Mouse (Mus musculus) liver, embryonic 15.5 days (tissue): ENCODE measurements around the gene Il21. TPM values are rescaled to one million over a fixed set of nuclear protein-coding genes. Genes with fewer than 3 reads are reported as not detected.

Experiments used
- ATAC-seq: fragments of 200-750 bp; cut with Nextera tagmentation; 2 replicates; pipeline ENCODE4 v1.8.0; 2017; ENCODE audit warnings: moderate number of reproducible peaks, mild to moderate bottlenecking, moderate library complexity; ENCODE audit not compliant: insufficient read depth
- H3K27ac ChIP-seq: fragments of 300-500 bp; sonication (generic); replicated peaks from 2 replicates; pipeline ENCODE4 v1.5.1; 2015; ENCODE audit warnings: mild to moderate bottlenecking, inconsistent platforms
- H3K27me3 ChIP-seq: fragments of 300-500 bp; sonication (generic); 2 replicates; pipeline ENCODE4 v1.6.1; 2015; ENCODE audit warnings: mild to moderate bottlenecking, inconsistent platforms
- H3K36me3 ChIP-seq: fragments of 300-500 bp; sonication (generic); replicated peaks from 2 replicates; pipeline ENCODE4 v1.6.1; 2015; ENCODE audit warnings: moderate library complexity, mild to moderate bottlenecking, inconsistent platforms
- H3K4me1 ChIP-seq: fragments of 300-500 bp; sonication (generic); replicated peaks from 2 replicates; pipeline ENCODE4 v1.6.1; 2015; ENCODE audit warnings: inconsistent platforms
- H3K4me2 ChIP-seq: fragments of 300-500 bp; sonication (generic); 2 replicates; pipeline ENCODE4 v1.6.1; 2015; ENCODE audit warnings: moderate library complexity, mild to moderate bottlenecking, inconsistent platforms
- H3K4me3 ChIP-seq: fragments of 300-500 bp; sonication (generic); replicated peaks from 2 replicates; pipeline ENCODE4 v1.5.1; 2015; ENCODE audit warnings: mild to moderate bottlenecking, inconsistent platforms
- H3K9ac ChIP-seq: fragments of 300-500 bp; sonication (generic); 2 replicates; pipeline ENCODE4 v1.6.1; 2015; ENCODE audit warnings: moderate library complexity, mild to moderate bottlenecking, inconsistent platforms
- H3K9me3 ChIP-seq: fragments of 300-500 bp; sonication (generic); replicated peaks from 2 replicates; pipeline ENCODE4 v1.6.1; 2016; ENCODE audit warnings: inconsistent platforms
- WGBS: fragments of 180-500 bp; shearing (Covaris S2); methylation state at CpG from one replicate; pipeline ENCODE4 v1.1.7; 2015; ENCODE audit warnings: mixed read lengths; ENCODE audit not compliant: insufficient replicate concordance; 5-methylcytosine and 5-hydroxymethylcytosine counted together
- polyA plus RNA-seq: library from polyadenylated mRNA; unstranded; fragments of >200 nt; fragmentation: Nextera tagmentation; extraction: Ambion mirVana; gene quantifications from 2 replicates; pipeline ENCODE4 v1.2.1, GENCODE M21; 2015

The Il21 gene
- polyA plus RNA-seq, 1 experiment from 2014 or later = not detected

DNA sequence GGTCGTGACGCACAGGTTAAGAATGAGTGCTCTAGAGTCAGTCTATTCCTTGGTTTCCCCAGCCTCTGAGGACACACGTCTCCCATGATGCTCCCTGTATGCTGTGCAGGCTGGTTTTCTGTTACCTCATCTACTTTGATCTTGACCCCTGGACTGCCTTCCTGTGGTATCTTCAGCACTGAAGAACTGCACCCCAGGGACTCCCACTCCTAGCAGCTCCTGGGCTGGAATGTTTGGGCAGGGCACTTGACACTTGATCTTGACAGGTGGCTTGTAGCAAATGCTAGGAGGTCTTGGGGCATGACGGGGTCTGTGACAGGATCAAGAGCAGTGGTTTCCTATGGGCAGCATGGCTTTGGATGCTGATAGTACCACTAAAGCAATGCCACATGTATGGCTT lies 2.6 kb upstream of the Il21 start:
- H3K4me1 ChIP-seq = no peaks in the 10 kb centered on the region
- no peak overlapping the region for H3K27ac ChIP-seq
- WGBS = 64% methylated on average over 4 of the region's 4 CpGs
- no peaks in the 10 kb centered on the region for H3K36me3 ChIP-seq
- no peak overlapping the region for H3K9ac ChIP-seq
- no peak overlapping the region for H3K4me3 ChIP-seq
- H3K9me3 ChIP-seq = no peaks in the 10 kb centered on the region
- no peak overlapping the region for H3K4me2 ChIP-seq
- no peak for ATAC-seq
- peaks cover 3% of the 10 kb centered on the region for H3K27me3 ChIP-seq

DNA sequence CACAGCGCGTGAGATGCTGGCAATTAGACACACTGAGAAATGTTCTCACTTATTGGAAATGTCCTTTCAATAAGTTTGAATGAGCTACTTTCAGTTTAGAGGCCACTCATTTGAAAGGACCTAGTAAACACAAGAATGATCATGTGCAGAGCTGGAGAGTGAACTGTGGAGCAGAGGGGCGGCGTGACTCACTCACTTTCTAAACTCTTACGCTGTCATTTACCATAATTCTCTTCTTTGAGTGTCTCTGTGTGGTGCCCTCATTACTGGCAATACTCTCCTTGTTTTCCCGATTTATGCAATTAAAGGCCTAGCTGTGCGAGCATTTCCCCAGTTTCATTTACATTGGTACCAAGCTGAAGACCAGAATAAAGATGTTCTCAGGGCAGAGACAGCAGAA lies 1.3 kb downstream of the Il21 start:
- Histone ChIP-seq H3K36me3 (no peaks in the 10 kb centered on the region), H3K27ac (no peak overlapping the region), H3K4me1 (no peaks in the 10 kb centered on the region), H3K4me2 (no peak overlapping the region), H3K9ac (no peak overlapping the region), H3K9me3 (no peaks in the 10 kb centered on the region), H3K27me3 (peaks cover 3% of the 10 kb centered on the region), H3K4me3 (no peak overlapping the region)
- WGBS = 75% methylated on average over 7 of the region's 7 CpGs
- no peak for ATAC-seq

DNA sequence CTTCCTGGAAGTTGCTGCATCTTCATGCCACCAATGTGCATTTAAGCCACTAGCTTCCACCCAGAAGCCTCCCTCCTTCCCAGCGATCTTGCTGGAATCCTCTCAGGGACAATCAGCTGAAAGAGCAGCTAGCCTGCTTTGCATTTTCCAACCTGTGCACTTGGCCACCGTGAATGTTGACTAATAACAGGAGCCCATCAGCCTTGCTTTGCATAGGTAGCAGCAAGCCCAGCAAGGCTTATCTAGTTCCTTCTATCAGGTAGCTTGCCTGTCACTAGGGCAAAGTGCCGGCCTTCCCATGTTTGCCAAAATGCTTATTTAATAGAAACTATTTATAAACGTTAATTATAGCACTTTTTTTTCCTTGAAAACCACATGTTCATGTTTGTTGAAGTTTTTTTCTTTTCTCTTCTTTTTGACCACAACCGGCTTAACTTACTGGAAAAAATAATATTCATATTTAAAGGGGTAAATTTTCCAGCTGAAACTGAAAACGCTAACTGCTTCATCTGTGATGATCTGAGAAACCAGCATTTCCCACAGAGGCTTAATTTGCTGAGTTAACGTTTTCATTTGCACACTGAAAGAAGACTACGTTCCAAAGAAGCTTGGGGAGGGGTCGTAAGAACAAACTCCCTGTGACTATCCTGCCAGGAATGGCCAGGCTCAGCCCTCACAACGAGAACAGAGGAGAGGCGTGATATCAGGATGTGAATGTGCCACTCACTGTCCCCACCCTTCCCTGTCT lies 3.2 kb downstream of the Il21 start:
- no peak overlapping the region for H3K4me3 ChIP-seq
- H3K4me2 ChIP-seq = no peak overlapping the region
- H3K27me3 ChIP-seq = peaks cover 3% of the 10 kb centered on the region
- no peak for ATAC-seq
- no peaks in the 10 kb centered on the region for H3K4me1 ChIP-seq
- H3K27ac ChIP-seq = no peak overlapping the region
- H3K36me3 ChIP-seq = no peaks in the 10 kb centered on the region
- H3K9ac ChIP-seq = no peak overlapping the region
- 50% methylated on average over 11 of the region's 11 CpGs for WGBS
- H3K9me3 ChIP-seq = no peaks in the 10 kb centered on the region

DNA sequence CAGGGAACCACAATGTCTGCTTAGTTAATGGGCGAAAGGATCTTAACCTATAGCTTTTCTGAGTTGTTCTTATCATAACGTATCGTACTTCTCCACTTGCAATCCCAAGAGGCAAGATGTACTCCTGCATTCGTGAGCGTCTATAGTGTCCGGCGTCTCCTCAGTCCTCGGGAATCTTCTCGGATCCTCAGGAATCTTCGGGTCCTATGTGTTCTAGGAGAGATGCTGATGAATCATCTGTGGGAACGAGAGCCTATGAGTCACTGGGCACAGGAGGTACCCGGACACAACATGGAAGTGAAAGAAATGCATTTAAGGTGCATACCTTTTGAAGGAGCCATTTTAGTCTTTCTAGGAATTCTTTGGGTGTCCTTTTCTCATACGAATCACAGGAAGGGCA lies 7.3 kb downstream of the Il21 start:
- WGBS = 75% methylated on average over 13 of the region's 13 CpGs
- ATAC-seq = no peak
- Histone ChIP-seq H3K27me3 (no peaks in the 10 kb centered on the region), H3K9me3 (no peaks in the 10 kb centered on the region), H3K4me3 (no peak overlapping the region), H3K4me2 (no peak overlapping the region), H3K9ac (no peak overlapping the region), H3K4me1 (no peaks in the 10 kb centered on the region), H3K27ac (no peak overlapping the region), H3K36me3 (no peaks in the 10 kb centered on the region)

DNA sequence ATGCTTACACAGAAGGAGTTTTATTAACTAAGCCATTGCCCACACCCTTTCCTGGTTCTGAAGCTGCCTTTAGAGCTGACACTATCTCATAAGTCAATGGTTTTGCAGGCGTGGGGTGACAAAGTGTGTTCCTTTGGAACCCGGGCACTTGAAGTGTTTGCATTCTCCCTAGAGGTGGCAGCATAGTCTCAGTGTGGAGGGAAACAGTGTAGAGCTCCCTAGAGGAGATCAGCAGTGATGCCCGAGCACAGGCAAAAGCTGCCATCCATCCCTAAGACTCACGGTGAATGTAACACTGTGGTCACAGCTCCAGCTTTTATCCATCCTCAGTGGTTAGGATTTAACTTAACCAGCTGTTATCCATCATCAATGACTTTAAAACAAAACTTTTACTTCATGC lies 13.4 kb downstream of the Il21 start:
- no peaks in the 10 kb centered on the region for H3K36me3 ChIP-seq
- ATAC-seq = no peak
- no peaks in the 10 kb centered on the region for H3K4me1 ChIP-seq
- H3K27ac ChIP-seq = no peak overlapping the region
- H3K9ac ChIP-seq = no peak overlapping the region
- 29% methylated on average over 4 of the region's 4 CpGs for WGBS
- H3K9me3 ChIP-seq = no peaks in the 10 kb centered on the region
- no peak overlapping the region for H3K4me3 ChIP-seq
- no peaks in the 10 kb centered on the region for H3K27me3 ChIP-seq
- no peak overlapping the region for H3K4me2 ChIP-seq

DNA sequence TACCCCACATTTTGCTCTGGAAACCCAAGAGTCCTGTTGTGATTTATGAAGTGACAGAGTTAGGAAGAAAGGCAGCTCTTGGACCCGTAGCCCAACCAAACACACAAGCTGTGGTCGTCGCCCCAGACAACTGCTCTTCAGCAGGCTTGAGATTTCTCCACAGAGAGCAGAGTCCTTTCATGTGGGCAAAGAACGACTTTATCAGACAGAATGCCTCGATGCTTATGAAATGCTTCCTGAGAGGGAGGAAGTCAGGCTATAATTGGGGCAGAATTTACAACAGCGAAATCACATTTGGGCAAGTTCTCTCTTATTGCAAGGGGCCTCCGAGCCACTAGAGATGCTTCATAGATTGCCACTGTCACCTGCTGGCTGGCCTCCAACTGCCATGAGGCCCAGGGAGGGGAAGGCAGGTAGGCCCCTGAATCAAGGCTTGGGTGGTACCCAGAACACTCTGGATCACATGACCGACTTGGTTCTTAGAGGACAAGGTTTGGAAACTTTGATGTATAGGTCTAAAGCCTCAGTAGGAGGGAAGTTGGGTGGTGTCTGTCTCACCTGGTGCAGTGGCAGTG lies 27.1 kb downstream of the Il21 start:
- Histone ChIP-seq H3K27ac (no peak overlapping the region), H3K9ac (no peak overlapping the region), H3K4me2 (no peak overlapping the region), H3K4me3 (no peak overlapping the region), H3K36me3 (no peaks in the 10 kb centered on the region), H3K27me3 (0 out of 2 replicates have a peak, but pooled peaks cover 5% of the 10 kb centered on the region), H3K4me1 (peaks cover 13% of the 10 kb centered on the region; the same call in 1 of the 2 replicates), H3K9me3 (no peaks in the 10 kb centered on the region)
- WGBS = 21% methylated on average over 8 of the region's 8 CpGs
- no peak for ATAC-seq

DNA sequence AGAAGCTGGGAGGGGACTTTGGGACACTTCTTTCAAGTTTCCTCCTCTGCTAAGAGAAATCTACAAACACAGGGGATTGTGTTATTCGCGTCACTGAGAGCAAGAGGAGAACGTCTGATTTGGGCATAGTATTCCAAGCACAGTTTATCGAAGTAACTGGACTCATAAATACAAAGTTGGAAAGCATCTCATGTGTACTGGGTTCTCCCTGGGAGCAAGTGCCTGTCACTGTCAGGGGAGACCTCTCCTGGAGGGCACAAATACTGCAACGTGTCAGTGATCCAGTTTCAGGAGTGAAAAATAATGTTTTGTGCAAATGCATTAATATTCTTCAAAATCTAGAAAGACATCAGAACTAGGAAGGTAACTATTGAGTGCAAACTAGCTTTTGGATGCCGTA lies 27.9 kb downstream of the Il21 start:
- no peaks in the 10 kb centered on the region for H3K36me3 ChIP-seq
- 18% methylated on average over 6 of the region's 6 CpGs for WGBS
- 0 out of 2 replicates have a peak, but pooled peaks cover 5% of the 10 kb centered on the region for H3K27me3 ChIP-seq
- peaks cover 13% of the 10 kb centered on the region; the same call in 1 of the 2 replicates for H3K4me1 ChIP-seq
- ATAC-seq = peak; percentile 39; the same call in 1 of the 2 replicates
- H3K4me2 ChIP-seq = peak overlapping the region; percentile 80
- H3K9me3 ChIP-seq = no peaks in the 10 kb centered on the region
- 0 out of 2 replicates have a peak overlapping the region, but pooled peaks have one; percentile 50 for H3K9ac ChIP-seq
- H3K27ac ChIP-seq = no peak overlapping the region
- H3K4me3 ChIP-seq = peak overlapping the region; percentile 60

DNA sequence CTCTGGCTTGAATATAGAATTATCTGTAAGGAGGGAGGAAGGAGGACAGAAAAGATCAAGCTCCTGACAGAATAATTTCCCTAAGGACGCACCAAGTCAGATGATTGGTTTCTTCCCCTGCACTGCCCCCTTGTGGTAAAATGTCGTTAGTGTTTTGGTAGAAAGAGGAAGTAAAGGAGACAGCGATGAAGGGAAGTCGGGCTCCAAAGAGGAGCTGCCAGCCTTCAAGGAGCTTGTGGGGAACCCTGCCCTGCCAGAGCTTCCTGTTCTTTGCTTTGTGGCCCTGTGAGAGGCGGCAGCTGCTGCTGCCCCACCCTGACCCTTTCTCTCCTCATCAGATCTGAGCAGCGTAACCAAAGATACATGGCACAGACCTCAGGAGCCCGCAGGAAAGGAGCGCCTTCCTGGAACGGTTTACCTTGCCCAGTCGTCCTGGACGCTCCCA lies 28.4 kb downstream of the Il21 start:
- Histone ChIP-seq H3K4me3 (peak overlapping the region; percentile 60), H3K4me1 (peaks cover 13% of the 10 kb centered on the region; the same call in 1 of the 2 replicates), H3K27me3 (0 out of 2 replicates have a peak, but pooled peaks cover 5% of the 10 kb centered on the region), H3K27ac (no peak overlapping the region), H3K9me3 (no peaks in the 10 kb centered on the region), H3K4me2 (peak overlapping the region; percentile 80), H3K36me3 (no peaks in the 10 kb centered on the region), H3K9ac (peak overlapping the region; percentile 50)
- peak; percentile 30; the same call in 1 of the 2 replicates for ATAC-seq
- WGBS = 1% methylated on average over 11 of the region's 11 CpGs

DNA sequence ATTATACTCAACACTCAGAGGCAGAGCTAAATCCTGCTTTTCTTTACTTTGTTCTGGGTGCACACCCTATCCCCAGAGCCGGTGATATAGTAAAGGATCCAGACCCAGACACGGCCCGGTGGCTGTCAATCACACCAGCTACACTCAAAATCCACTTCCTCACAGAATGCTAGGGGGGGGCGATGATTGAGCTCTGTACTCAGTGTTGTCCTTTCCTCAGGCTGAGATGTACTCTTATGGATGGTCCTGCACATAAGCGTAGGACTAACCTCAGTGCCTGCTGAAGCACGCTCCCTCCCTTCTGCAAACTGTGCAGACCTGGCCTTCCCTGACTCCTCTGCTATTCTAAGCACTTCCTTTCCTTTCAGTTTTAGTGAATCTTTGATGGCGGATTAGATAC lies 29.6 kb downstream of the Il21 start:
- WGBS = 53% methylated on average over 7 of the region's 7 CpGs
- Histone ChIP-seq H3K36me3 (no peaks in the 10 kb centered on the region), H3K27me3 (0 out of 2 replicates have a peak, but pooled peaks cover 5% of the 10 kb centered on the region), H3K9me3 (no peaks in the 10 kb centered on the region), H3K4me2 (no peak overlapping the region), H3K4me3 (no peak overlapping the region), H3K4me1 (peaks cover 13% of the 10 kb centered on the region; the same call in 1 of the 2 replicates), H3K9ac (no peak overlapping the region), H3K27ac (no peak overlapping the region)
- no peak for ATAC-seq

DNA sequence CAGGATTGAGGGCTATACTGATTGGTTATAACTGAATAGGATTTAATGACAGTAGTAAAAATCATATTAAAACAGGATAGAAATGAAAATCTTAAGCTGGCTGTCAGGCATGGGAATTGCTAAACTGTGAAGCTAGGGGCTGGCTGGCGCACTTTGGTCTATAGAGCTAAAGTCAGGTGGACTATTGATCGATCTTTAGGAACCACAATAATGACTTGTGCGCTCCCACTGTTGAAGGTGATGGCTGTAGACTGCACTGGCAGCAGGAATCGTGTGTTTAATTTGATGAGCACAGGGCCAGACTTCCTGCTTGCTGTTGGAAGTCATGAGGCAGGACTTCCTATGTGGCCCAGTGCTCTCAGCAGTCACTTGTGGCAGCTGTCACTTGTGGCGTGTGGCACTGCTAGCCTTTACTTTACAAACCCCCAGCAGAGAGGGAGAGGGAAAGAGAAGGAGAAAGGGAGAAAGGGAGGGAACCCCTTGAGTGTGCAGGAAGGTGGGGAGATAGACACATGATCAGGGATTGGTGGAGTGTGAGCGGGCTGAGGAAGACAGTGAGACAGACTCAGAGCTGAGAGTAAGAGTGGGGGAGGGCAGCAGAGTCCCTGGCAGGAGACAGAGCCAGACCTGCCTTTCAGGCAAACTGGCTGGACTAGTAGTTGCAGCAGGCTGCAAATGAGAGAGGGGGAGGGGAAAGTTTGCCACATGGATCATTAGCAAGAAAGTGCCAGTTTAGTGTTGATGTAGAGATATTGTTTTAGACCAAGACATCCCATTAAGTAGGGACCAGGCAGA lies 31.1 kb downstream of the Il21 start:
- WGBS = 37% methylated on average over 6 of the region's 6 CpGs
- H3K36me3 ChIP-seq = no peaks in the 10 kb centered on the region

DNA sequence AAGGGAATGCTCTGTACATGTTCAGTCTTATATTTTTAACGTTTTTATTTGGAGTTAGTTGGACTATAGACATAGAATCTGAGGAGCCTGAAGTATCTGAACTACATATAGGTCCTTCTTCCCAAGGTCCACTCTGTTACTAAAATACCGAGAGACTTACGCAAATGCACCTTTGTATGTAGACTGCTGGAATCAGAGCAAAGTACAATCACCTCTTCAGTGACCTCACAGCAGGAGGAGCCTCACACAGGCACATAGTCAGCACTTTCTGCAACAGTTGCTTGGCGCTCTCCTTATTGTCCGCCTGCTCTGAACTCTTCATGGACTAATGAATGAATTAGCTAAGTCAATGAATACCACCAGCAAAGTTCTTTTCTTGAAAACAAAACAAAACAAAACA lies 34.1 kb downstream of the Il21 start:
- Histone ChIP-seq H3K27ac (no peak overlapping the region), H3K4me3 (no peak overlapping the region), H3K4me2 (no peak overlapping the region), H3K4me1 (peaks cover 7% of the 10 kb centered on the region; the same call in 1 of the 2 replicates), H3K9ac (no peak overlapping the region), H3K36me3 (no peaks in the 10 kb centered on the region), H3K27me3 (no peaks in the 10 kb centered on the region), H3K9me3 (no peaks in the 10 kb centered on the region)
- 66% methylated on average over 5 of the region's 5 CpGs for WGBS
- ATAC-seq = no peak

More for the DNA sequence above, 31.1 kb downstream of the Il21 start:
- H3K27me3 ChIP-seq = 0 out of 2 replicates have a peak, but pooled peaks cover under 1% of the 10 kb centered on the region
- peak overlapping the region; percentile 33; the same call in 1 of the 2 replicates for H3K27ac ChIP-seq
- peak; percentile 75 for ATAC-seq
- peak overlapping the region; percentile 23 for H3K4me2 ChIP-seq
- H3K4me1 ChIP-seq = peaks cover 13% of the 10 kb centered on the region; the same call in 1 of the 2 replicates
- no peaks in the 10 kb centered on the region for H3K9me3 ChIP-seq
- no peak overlapping the region for H3K9ac ChIP-seq
- no peak overlapping the region for H3K4me3 ChIP-seq
